Mouse (Mus musculus): ENCODE data around the gene Dbx2.

The Dbx2 gene

DNA sequence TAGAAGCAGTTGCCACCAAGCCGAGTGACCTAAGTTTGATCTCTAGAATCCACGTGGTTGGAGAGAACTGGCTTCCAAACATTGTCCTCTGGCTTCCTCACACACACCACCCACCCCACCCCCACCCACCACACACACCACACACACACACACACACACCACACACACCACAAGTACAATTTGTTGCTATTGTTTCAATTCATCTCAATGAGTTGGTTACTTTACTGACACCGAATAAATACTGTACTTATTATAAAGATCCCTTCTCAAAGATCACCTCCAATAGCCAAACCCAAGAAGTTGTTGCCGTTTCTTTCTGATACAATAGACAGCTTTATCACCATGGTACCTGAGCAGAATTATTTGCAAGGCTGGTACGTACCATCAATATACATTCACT lies at the start of gene Dbx2:
TSS of gene Dbx2 (minus strand) at position 101 of the 400 bp plus-strand sequence.
- DNase-seq (ENCODE audit: low read depth, low spot score), result no peak

DNA sequence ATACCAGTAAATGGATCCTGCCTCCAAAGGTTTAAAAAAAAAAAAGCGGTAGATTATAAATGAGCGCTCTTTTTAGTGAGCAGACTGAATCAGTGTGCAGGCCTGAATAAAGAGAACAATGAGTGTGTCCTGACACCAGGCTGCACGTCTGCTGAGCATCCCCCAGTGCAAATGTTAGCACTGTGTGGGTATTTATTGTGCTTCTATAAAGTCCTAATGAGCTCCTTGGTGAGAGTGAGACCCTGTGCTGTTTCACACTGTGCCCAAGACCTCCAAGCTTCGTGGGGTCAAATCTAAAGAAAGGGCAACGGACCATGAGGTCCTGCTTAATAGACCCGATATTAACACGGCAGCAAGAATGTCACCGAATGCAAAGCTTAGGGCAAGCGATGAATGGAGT lies 46.4 kb upstream of the Dbx2 start:
- DNase-seq (ENCODE audit: low read depth, low spot score), result no peak

DNA sequence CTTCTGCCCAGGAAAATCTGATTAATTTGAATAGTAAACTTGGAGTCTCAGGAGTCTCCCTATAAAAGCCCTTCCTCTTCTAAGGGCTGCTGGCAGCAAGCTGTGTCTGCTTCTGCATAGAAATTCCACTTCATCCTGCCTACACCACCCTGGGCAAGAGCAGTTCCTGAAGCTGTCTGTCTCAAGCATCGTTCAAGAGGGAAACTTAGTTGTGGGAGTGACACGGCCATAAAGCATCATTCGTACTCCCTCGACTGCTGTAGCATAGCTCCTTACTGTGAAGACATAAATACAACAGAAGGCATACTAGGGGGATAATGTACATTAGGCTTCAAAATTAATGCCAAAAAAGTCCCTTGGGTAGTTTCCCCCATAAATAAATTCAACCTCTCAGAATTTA lies 45.8 kb upstream of the Dbx2 start:
- no peak for DNase-seq (ENCODE audit: low read depth, low spot score)

DNA sequence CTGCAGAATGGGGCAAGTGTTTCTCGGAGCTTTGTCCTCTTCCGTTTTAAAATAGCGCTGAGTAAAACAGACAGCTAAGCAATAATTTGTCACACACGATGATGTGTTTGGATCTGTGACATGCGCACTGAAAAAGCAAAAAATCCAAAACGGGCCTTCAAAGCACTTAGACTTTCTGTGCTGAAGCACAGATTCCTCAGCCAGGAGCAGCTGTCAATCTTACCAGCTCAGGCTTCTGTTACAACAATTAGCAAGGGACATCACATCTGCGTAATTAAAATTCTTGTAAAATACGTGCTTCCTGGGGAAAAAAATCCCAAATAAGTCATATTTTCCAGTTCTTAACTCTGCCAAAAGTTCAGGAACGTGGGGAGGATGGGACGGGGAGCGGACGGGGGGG lies 43.6 kb upstream of the Dbx2 start:
- DNase-seq (ENCODE audit: low read depth, low spot score), result no peak

DNA sequence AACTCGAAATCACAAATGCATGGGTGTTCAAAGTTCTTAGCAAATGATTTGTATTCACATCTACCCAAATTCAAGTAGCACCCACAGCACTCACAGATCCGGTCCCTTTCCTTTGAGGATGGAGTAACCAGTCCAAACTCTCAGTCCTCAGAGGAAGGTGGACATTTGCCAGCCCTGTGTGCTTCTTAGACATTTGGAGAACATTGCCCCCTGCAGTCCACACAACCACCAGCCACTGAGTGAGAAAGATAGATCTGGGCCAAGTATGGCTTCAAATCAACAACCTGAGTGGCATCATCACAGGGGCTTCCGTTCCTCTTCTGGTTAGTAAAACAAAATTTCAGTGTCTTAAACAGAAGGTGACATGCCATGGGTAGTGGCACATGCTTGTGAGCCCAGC lies 38.0 kb upstream of the Dbx2 start:
- no peak for DNase-seq (ENCODE audit: low read depth, low spot score)

DNA sequence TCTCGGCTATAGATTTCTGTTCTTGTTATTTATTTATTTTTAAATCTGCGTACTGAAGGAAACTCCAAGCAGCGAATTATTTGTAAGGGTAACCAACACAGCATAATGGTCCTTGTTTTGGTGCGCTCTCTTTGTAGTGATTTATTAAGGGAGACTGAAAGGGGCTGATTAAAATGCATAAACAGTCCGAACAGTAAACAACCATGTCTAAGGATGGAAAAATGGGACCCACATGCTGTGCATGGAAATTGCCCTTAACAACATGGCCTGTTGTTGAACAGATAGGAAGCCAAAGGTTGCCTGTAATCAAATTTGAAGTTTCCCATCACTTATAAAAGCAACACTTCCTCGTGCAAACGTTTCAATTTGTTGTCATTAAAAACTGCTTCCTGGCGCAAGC lies 35.8 kb upstream of the Dbx2 start:
- DNase-seq (ENCODE audit: low read depth, low spot score), result no peak

DNA sequence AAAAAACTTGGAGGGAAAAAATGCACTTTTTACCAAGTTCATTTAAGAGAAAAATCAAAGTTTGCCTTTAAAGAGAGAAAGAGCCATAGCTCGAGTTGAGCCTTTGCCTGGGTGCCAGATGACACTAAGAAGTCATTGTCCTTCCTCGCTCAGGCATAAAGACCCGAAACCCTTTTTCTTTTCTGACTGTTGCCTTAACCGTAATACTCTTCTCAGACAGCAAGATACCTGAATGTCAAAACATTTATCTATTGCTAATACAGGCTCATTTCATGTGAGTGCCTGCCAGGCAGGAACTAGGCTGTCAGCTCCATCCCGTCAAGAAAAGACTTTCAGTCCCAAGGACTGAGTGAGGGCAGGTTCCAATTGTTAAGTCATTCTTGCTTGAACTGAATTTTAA lies 35.4 kb upstream of the Dbx2 start:
- no peak for DNase-seq (ENCODE audit: low read depth, low spot score)

DNA sequence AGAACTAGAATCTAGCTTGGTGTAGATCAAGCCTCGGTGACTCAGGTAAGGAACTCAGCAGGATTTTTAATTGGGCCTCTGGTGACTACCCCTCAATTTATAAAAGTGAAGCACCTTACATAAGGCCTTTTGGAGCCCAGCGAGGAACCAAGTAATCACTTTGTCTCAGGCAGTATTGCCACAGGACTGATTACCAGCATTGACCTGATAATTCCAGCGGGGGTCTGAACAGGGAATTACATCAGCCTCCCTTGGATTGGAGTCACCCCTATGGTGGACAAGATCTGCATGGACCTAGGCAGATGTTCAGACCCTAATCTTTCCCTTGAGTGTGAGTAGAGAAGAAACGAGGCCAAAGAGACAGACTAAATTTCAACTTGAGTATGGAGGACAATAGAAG lies 26.9 kb upstream of the Dbx2 start:
- DNase-seq (ENCODE audit: low read depth, low spot score), result no peak

DNA sequence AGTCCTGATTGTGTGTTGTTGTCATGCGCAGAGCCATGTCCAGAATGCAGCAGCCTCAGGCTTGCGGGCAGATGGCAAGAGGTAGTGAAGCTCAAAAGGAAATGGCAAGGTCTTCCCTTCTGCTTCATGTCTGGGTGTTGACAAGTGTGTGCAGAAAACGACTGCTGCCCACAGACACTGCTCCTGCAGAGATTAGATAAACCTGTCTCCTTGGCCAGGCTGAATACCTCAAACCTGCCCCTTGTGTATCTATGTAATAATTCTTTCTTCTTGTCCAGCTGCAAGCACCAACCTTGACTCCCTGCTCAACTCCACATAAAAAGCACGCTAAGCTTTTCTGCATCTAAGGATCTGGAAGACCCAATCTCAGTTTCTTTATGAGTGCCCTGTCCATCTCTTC lies 19.9 kb upstream of the Dbx2 start:
- DNase-seq (ENCODE audit: low read depth, low spot score), result no peak

DNA sequence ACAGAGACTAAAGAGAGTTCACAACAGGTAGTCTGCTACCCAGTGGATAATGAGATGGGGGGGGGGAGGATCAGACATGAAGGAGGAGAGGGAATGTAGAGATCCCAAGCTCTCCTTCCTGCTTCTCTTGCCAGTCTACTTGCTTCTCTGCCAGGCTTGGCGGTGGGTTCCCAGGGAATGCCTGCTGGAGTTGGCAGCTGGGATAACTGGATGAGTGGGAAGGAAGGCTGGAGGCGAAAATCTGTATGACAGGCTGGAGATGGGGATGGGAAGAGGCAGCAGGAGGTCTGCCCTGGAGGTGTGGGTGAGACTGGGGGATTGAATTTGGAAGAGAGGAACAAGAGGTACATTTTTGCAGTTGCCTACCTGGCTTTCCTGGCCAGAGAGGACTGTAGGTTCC lies 19.4 kb upstream of the Dbx2 start:
- no peak for DNase-seq (ENCODE audit: low read depth, low spot score)

DNA sequence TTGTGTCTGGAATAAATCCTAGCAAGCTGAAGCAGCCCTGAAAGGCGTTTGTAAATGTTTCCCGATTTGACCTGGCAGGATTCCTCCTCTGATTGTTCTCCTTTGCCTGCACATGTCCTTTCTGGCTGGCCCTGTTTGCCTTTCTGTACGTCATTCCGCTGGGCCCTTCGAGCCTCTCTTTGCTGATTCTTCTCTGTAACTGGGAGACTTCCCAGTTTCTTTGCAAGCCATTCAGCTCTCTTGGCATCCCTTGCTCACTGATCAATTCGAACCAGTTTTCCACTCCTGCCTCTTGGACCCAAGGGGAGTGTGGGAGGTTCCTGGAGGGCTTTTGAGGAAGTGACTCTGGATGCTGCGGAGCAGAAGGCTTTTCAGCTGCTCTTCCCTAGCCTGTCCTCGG lies 11.4 kb upstream of the Dbx2 start:
- DNase-seq (ENCODE audit: low read depth, low spot score), result peak; percentile 59

DNA sequence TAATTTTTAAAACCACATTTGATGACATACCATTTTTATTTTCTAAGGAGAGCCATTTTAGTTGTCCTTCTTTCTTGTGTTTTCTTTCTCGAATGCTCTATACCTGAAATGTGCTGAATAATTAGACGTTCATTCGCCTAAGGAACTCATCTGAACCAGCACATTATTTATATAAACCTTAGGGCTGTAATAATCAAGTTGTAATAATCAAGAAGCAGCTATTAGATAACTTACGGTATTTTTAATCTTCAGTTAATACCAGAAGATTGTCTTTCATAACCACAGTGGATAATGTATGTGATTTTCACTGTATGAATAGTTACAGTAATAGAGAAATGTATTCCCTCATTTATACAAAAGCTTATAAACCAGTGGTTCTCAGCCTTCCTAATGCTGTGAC lies 9.2 kb upstream of the Dbx2 start:
- DNase-seq (ENCODE audit: low read depth, low spot score), result no peak

DNA sequence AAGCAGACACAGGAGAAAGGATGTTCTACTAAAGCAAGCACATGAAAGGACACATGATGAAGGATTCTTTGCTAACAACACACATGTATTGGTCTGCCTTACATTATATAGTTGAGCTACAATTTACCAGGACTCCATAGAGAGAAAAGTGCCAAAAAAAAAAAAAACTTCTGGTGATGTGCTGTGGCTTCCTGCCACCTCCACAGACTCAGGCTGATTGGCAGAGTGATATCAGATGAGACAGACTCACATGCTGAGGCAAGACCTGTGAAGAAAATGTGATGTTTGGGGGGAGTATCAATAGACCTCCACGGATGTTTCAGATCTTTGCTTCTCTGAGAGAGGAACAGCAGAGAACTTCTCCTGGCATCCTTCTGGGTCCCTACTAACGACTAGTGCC lies 6.0 kb upstream of the Dbx2 start:
- DNase-seq (ENCODE audit: low read depth, low spot score), result no peak

DNA sequence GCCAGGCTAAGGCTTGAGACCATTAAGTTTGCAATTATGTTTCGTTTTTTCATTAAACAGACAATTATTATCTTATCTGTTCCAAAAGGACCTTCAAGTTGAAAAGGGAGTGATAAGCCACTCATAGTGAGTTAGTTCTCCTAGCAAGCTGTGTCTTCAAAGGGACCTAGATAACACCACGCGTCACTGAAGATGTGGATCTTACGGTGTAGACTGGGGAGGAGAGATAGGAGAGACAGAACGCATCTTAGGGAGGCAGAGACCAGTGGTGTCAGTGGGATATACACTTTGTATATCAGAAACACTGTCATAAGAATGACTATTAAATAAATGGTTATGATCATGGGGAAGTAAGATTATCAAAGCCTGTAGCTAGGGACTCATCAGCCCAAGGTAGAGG lies 4.6 kb upstream of the Dbx2 start:
- DNase-seq (ENCODE audit: low read depth, low spot score), result no peak

DNA sequence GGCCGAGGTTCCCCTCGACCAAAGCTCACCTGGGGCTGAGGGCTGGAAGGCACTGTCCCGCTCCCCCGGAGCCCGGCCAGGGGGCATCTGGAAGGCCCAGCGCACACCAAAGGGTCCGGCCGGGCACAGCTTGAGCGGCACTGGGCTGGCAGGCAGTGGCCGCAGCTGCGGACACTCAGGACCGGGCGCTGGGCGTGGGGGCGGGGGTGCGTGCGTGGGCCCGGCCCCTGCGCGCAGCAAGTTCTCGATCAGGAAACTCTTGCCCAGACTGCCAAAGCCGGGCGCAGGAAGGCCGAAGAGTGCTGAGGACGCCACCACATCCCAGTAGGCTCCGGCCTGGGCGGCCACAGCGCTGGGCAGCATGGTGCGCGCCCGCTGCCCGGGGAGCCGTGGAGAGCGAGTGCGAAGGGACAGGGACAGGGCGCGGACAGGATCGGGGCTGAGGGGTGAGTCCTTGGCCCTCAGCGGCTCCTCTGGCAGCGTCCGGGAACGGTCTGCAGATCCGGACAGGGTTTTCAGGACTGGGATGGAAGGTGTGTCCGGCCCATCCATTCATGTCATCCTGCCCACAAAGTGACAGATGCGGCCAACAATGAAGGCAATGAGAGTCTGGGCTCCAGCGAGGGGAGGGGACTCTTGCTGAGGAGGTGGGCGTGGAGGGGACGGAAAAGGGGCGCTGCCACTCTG lies 1.4 kb downstream of the Dbx2 start:
- no peak for DNase-seq (ENCODE audit: low read depth, low spot score)

DNA sequence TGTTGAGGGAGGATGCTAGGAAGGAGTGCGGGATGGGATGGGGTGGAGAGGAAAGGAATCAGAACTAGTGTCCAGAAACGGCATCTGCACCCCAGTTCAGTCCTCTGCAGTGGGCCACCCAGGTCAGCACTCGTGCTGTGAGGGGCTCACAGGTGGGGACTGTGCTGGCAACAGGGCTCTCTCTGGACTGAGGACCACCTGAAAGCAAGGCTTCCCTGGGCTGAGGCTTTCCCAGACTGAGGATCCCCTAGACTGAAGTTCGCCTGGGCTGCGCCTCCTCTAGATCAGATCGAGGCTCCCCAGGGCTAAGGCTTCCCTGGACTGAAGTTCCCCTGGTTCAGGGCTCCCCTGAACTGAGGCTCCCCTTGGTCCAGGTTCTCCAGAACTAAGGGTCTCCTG lies 1.9 kb downstream of the Dbx2 start:
- no peak for DNase-seq (ENCODE audit: low read depth, low spot score)

DNA sequence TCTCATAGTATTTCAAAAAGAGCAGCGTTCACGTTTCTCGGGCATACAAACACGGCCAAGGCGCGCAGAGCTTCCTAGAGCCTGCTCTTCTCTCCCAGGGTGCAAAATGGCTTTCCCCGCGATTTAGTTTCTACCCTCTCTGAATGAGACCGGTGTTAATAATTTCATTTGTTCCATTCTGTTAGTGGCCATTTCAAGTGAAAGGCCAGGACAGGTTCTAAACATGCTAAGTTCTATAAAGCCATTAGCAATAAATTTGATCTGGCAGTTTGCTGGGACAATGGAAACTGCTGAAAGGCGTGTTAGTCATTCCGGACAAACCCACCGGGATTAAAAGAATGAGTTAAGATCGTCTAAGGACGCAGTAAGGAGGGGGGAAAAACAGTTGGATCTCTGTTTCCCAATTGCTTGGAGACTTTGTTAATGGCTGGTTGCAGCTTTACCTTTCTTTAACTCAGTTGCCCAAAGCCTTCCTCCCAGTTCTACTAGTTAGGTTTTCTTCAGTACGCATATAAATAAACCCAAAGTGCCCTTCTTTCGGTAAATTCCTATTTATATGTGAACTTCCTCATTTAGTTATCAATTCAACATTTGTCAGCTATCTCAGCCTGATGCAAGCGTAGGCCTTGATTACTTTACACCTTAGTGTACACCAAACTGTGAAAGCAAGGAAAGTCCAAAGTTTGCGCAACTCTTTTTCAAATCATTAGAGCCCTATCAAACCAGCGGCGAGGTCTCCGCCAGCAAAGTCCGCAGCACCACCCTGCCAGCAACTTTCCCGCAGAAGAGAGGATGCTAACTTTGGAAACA lies 2.7 kb downstream of the Dbx2 start:
- no peak for DNase-seq (ENCODE audit: low read depth, low spot score)

DNA sequence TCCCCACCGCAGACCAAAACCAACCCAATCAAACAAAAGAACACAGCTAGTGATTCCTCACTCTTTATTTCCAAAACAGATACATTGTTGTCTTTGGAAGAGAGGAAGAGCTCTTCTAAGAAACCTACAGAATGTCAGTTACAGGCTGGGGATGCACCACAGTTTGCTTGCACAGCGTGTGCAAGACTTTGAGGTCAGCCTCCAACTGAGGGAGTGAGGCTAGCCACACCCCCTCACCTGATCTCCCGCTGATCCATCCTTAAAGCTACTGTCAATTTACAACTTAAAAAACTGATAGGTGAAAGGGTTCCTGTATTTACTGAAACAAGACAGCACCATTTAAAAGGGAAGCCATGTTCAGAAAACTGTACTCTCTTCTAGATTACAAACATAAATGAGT lies 3.9 kb downstream of the Dbx2 start:
- DNase-seq (ENCODE audit: low read depth, low spot score), result no peak

DNA sequence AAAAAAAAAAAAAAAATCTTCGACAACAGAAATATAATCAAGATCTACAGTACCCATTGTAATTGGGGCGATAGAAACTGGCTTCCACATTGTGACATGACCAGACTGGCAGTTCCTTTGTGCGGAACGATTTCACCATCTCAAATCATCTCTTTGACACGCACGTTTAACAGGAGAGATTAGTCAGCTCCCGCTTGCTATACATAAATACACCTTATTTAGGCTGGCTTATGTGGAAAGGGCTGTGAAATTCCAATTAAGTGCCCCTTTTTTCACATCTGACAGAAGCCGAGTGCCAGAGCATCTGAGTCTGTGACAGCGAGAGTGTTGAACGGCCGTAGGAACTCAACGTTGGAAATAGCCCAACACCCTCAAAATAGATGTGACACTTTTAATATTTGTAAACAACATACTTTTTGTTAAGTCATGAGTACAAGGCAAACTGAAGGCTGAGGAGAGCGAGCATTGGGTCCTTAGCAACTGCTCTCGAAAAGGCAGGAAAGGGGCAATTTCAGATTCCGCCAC lies 12.2 kb downstream of the Dbx2 start:
- DNase-seq (ENCODE audit: low read depth, low spot score), result no peak

DNA sequence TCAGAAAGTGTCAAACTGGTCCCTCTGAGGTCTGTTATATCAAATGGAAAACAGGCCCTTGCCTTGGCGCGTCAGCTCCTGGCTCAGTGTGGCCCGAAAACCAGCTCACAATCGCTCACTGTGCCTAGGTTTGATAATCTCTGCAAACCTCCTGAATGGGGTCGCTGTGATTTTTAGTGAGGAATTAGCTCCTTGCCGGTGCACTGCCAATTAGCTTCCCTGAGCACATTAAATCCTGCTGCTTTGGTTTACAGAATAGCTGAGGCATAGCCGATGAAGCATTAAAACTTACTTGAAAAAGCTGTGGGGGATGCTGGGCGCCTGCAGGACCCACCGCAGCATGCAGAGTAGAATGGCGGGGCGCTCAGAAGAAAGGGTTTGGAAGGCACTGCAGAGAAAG lies 15.4 kb downstream of the Dbx2 start:
- DNase-seq (ENCODE audit: low read depth, low spot score), result peak; percentile 30

DNA sequence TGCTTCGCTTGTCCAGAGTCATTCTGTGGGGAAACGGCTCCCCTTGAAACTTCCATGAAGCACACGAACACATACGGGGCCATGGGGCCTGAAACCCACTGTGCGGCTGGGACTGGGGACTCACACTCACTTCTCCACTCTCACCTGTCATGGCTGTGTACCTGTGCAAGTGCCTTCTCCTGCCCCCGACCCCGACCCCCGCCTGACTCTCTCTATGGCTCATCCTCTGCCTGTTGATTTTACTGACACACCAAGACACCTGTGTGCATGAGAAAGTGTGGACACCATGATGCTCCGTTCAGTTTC lies 16.0 kb downstream of the Dbx2 start:
- DNase-seq (ENCODE audit: low read depth, low spot score), result no peak

DNA sequence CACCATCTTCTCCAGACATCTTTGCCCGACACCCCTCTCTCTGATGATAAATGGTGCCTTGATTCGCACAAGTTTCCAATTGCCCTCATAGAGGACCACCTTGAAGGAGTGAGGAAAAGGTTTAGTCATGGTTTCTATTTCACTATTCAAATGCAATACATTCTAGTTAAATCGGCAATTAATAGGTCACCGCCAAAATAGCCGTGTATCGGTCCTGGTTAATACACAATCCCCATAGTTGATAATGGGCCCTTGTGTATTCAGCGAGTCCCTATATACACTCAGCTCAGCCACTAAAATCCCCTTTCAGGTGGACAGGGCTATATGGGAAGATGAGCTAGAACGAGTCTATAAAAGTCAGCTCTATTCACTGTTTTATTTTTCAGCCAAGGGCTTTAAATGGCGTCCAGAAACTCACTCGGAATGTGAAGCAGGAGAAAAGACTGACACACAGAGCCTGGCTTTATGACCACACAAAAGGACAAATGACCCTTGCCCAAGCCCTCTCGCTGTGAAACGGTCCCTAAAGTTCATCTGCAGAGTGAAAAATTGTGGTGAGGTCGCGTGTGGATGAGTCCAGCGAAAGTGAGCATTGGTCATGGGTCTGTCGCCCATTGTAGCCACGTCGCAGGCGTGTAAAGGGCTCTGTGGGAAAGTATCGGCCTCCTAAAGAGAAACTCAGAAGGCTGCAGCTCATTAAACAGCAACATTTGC lies 16.5 kb downstream of the Dbx2 start:
- no peak for DNase-seq (ENCODE audit: low read depth, low spot score)

DNA sequence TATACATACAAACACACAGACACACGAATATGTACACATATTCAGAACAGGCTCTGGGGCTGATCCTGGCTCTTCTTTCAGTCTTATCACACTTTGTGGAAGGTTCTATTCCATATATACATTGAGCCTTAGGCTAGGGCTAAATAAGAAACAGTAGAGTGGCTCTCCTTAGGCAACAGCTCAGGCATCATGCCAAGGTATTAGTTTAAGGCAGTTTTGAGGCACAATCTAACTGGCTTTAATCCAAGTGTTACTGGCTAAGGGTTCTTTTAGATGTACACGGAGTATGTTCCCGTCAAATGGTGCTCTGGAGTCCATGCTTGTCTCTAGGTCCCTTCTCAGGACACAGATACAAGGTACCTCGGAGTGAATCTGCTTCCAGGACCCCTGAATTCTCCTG lies 31.4 kb downstream of the Dbx2 start:
- no peak for DNase-seq (ENCODE audit: low read depth, low spot score)
